Mouse (Mus musculus) embryonic facial prominence, embryonic 12.5 days (tissue): Measurements from ENCODE around the gene Rnaseh2a. TPM values are rescaled to one million over a fixed set of nuclear protein-coding genes. Genes with fewer than 3 reads are reported as not detected.
A peak's percentile ranks its signal among the peaks of the same experiment; 100 is the strongest.

Experiments
- ATAC-seq: fragments of 200-750 bp; cut with Nextera tagmentation; 2 replicates; pipeline ENCODE4 v1.8.0; 2017; ENCODE audit not compliant: insufficient number of reproducible peaks, insufficient read depth, low FRiP score, low TSS enrichment
- H3K27ac ChIP-seq: fragments of 300-500 bp; sonication (generic); 2 replicates; pipeline ENCODE4 v1.5.1; 2016; ENCODE audit warnings: mild to moderate bottlenecking
- H3K27me3 ChIP-seq: fragments of 300-500 bp; sonication (generic); 2 replicates; pipeline ENCODE4 v1.6.1; 2016; ENCODE audit warnings: mild to moderate bottlenecking, moderate library complexity
- H3K36me3 ChIP-seq: fragments of 300-500 bp; sonication (generic); 2 replicates; pipeline ENCODE4 v1.6.1; 2016; ENCODE audit warnings: mild to moderate bottlenecking
- H3K4me1 ChIP-seq: fragments of 300-500 bp; sonication (generic); 2 replicates; pipeline ENCODE4 v1.6.1; 2016
- H3K4me2 ChIP-seq: fragments of 300-500 bp; sonication (generic); replicated peaks from 2 replicates; pipeline ENCODE4 v1.6.1; 2016; ENCODE audit warnings: mild to moderate bottlenecking, moderate library complexity
- H3K4me3 ChIP-seq: fragments of 300-500 bp; sonication (generic); 2 replicates; pipeline ENCODE4 v1.5.1; 2016; ENCODE audit warnings: mild to moderate bottlenecking
- H3K9ac ChIP-seq: fragments of 300-500 bp; sonication (generic); 2 replicates; pipeline ENCODE4 v1.6.1; 2016; ENCODE audit warnings: mild to moderate bottlenecking, moderate library complexity
- H3K9me3 ChIP-seq: fragments of 300-500 bp; sonication (generic); 2 replicates; pipeline ENCODE4 v1.6.1; 2016; ENCODE audit warnings: mild to moderate bottlenecking, moderate library complexity
- WGBS: fragments of 180-500 bp; shearing (Covaris S2); methylation state at CpG from one replicate; pipeline ENCODE4 v1.1.7; 2016; 5-methylcytosine and 5-hydroxymethylcytosine counted together
- polyA plus RNA-seq: library from polyadenylated mRNA; unstranded; fragments of >200 nt; fragmentation: Nextera tagmentation; extraction: Ambion mirVana; gene quantifications from 2 replicates; pipeline ENCODE4 v1.2.1, GENCODE M21; 2016

The Rnaseh2a gene
- polyA plus RNA-seq, 1 experiment from 2014 or later: 104 TPM

GRCm38 (mm10) chr8:84982499-84983011, 13.0 kb upstream of the Rnaseh2a start:
- Histone ChIP-seq H3K9ac (no peak overlapping the region), H3K36me3 (no peaks in the 10 kb centered on the region), H3K4me3 (no peak overlapping the region), H3K4me1 (peaks cover 63% of the 10 kb centered on the region), H3K4me2 (no peak overlapping the region), H3K9me3 (no peaks in the 10 kb centered on the region), H3K27me3 (peaks cover 39% of the 10 kb centered on the region), H3K27ac (no peak overlapping the region)
- no peak for ATAC-seq
- 63% methylated on average over 3 of the region's 3 CpGs for WGBS

GRCm38 (mm10) chr8:84981644-84982498, 12.3 kb upstream of the Rnaseh2a start:
- H3K4me3 ChIP-seq: no peak overlapping the region
- peaks cover 46% of the 10 kb centered on the region for H3K27me3 ChIP-seq
- H3K9me3 ChIP-seq: no peaks in the 10 kb centered on the region
- no peaks in the 10 kb centered on the region for H3K36me3 ChIP-seq
- WGBS: 73% methylated on average over 14 of the region's 15 CpGs
- ATAC-seq: no peak
- H3K9ac ChIP-seq: no peak overlapping the region
- no peak overlapping the region; the same call in 1 of the 2 replicates for H3K4me2 ChIP-seq
- peaks cover 68% of the 10 kb centered on the region for H3K4me1 ChIP-seq
- no peak overlapping the region for H3K27ac ChIP-seq

GRCm38 (mm10) chr8:84980622-84981358, 11.2 kb upstream of the Rnaseh2a start:
- Histone ChIP-seq H3K36me3 (no peaks in the 10 kb centered on the region), H3K27ac (peak overlapping the region; percentile 60), H3K9ac (no peak overlapping the region), H3K9me3 (no peaks in the 10 kb centered on the region), H3K4me1 (peaks cover 68% of the 10 kb centered on the region), H3K4me2 (peak overlapping the region; percentile 98), H3K27me3 (peaks cover 39% of the 10 kb centered on the region), H3K4me3 (peak overlapping the region; percentile 34; the same call in 1 of the 2 replicates)
- 26% methylated on average over 11 of the region's 11 CpGs for WGBS
- no peak for ATAC-seq

GRCm38 (mm10) chr8:84979599-84980421, 10.2 kb upstream of the Rnaseh2a start:
- Histone ChIP-seq H3K36me3 (no peaks in the 10 kb centered on the region), H3K4me1 (peaks cover 64% of the 10 kb centered on the region), H3K4me3 (peak overlapping the region; percentile 34), H3K9me3 (no peaks in the 10 kb centered on the region), H3K4me2 (peak overlapping the region; percentile 98), H3K27ac (peak overlapping the region; percentile 60; the same call in 1 of the 2 replicates), H3K9ac (peak overlapping the region; percentile 27; the same call in 1 of the 2 replicates), H3K27me3 (peaks cover 36% of the 10 kb centered on the region)
- ATAC-seq: peak; percentile 50
- WGBS: 2% methylated on average over 42 of the region's 42 CpGs

- no peak for ATAC-seq
- Histone ChIP-seq H3K9me3 (no peaks in the 10 kb centered on the region), H3K27me3 (peaks cover 33% of the 10 kb centered on the region), H3K4me2 (peak within 1 kb of the TSS; percentile 98), H3K9ac (peak within 1 kb of the TSS; percentile 53), H3K36me3 (peaks cover 6% of the 10 kb centered on the region), H3K4me3 (peak within 1 kb of the TSS; percentile 50), H3K27ac (peak within 1 kb of the TSS; percentile 54; the same call in 1 of the 2 replicates), H3K4me1 (peaks cover 56% of the 10 kb centered on the region)
- under 1% methylated on average over 63 of the region's 63 CpGs for WGBS
Observed at GRCm38 (mm10) chr8:84978248-84978940, 8.8 kb upstream of the Rnaseh2a start, which contains the start of gene Junb. Junb (minus strand) TSS chr8:84978718.

DNA sequence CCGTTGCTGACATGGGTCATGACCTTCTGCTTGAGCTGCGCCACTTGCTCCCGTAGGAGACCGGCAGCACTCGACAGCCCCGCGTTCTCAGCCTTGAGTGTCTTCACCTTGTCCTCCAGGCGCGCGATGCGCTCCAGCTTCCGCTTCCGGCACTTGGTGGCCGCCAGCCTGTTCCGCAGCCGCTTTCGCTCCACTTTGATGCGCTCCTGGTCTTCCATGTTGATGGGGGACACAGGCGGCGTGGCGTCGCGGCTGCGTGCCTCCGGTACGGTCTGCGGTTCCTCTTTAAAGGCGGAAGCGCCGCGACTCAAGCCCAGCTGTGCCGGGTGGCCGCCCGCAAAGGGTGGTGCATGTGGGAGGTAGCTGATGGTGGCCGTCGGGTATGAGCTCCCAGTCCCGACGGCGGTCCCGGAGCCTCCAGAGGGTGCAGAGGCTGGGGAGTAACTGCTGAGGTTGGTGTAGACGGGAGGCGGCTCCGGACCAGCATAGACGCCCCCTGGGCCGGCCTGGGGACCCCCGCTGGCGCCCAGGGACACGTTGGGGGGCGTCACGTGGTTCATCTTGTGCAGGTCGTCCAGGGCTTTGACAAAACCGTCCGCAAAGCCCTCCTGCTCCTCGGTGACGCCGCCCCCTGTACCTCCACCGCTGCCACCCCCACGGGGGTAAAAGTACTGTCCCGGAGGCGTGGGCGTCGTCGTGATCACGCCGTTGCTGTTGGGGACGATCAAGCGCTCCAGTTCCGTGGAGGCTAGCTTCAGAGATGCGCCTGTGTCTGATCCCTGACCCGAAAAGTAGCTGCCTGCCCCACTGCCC, 8.1 kb upstream of the Rnaseh2a start:
- Histone ChIP-seq H3K27ac (peak overlapping the region; percentile 54; the same call in 1 of the 2 replicates), H3K4me2 (peak overlapping the region; percentile 98), H3K27me3 (peaks cover 33% of the 10 kb centered on the region), H3K4me1 (peaks cover 56% of the 10 kb centered on the region), H3K9ac (peak overlapping the region; percentile 53), H3K9me3 (no peaks in the 10 kb centered on the region), H3K36me3 (peaks cover 13% of the 10 kb centered on the region), H3K4me3 (peak overlapping the region; percentile 50)
- 1% methylated on average over 70 of the region's 70 CpGs for WGBS
- ATAC-seq: no peak

- 3% methylated on average over 25 of the region's 25 CpGs for WGBS
- no peak for ATAC-seq
- 0 out of 2 replicates have a peak overlapping the region, but pooled peaks have one; percentile 54 for H3K27ac ChIP-seq
Observed at GRCm38 (mm10) chr8:84976763-84977434, 7.3 kb upstream of the Rnaseh2a start.

DNA sequence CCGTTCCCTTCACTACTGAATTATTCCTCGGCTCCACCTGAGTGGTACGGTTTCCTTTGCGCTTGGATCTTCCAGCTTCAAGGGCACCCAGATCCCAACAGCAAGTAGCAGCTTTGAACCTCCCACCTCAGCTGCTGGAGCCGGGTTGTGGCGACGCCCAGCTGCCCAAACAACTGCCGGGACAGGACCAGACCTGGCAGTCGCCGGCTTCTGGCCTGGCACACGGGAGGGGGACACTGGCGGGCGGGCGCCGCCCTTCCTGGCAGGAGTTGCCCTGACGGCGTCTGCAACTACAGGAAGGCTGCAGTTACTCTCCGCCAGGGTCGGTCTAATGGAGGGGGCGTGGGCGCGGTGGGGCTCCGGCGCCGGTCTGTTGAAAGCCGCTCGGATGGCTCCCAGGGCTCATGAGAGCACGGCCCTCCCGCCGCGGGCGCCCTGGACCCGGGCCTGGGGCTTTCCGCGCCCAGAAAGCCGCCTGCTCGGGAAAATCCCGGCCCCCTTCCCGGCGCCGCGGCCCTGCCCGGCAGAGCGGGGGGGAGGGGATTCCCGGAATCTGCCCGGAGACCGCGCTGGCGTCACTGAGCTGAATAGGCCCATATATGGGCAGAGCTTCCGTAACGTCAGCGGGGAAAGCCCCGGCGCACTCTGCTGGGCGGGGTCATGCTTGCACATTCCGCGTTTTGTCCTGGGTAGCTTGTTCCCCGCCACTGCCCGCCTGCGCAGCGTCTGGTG, 6.6 kb upstream of the Rnaseh2a start:
- peaks cover 52% of the 10 kb centered on the region for H3K4me1 ChIP-seq
- peaks cover 27% of the 10 kb centered on the region for H3K36me3 ChIP-seq
- peaks cover 33% of the 10 kb centered on the region for H3K27me3 ChIP-seq
- peak overlapping the region; percentile 98 for H3K4me2 ChIP-seq
- under 1% methylated on average over 61 of the region's 61 CpGs for WGBS
- H3K9me3 ChIP-seq: no peaks in the 10 kb centered on the region
- ATAC-seq: peak; percentile 50
- peak overlapping the region; percentile 50 for H3K4me3 ChIP-seq
- peak overlapping the region; percentile 49 for H3K9ac ChIP-seq
- peak overlapping the region; percentile 70 for H3K27ac ChIP-seq

More at GRCm38 (mm10) chr8:84976763-84977434, 7.3 kb upstream of the Rnaseh2a start:
- peak overlapping the region; percentile 50 for H3K4me3 ChIP-seq
- peak overlapping the region; percentile 98 for H3K4me2 ChIP-seq
- H3K27me3 ChIP-seq: peaks cover 33% of the 10 kb centered on the region
- peak overlapping the region; percentile 53; the same call in 1 of the 2 replicates for H3K9ac ChIP-seq
- H3K36me3 ChIP-seq: peaks cover 20% of the 10 kb centered on the region
- no peaks in the 10 kb centered on the region for H3K9me3 ChIP-seq
- H3K4me1 ChIP-seq: peaks cover 55% of the 10 kb centered on the region

GRCm38 (mm10) chr8:84975434-84975833, 5.9 kb upstream of the Rnaseh2a start:
- no peaks in the 10 kb centered on the region for H3K9me3 ChIP-seq
- peak overlapping the region; percentile 70; the same call in 1 of the 2 replicates for H3K27ac ChIP-seq
- no peak overlapping the region; the same call in 1 of the 2 replicates for H3K9ac ChIP-seq
- peak overlapping the region; percentile 98 for H3K4me2 ChIP-seq
- H3K36me3 ChIP-seq: peaks cover 35% of the 10 kb centered on the region
- 32% methylated on average over 7 of the region's 7 CpGs for WGBS
- peak overlapping the region; percentile 50 for H3K4me3 ChIP-seq
- peaks cover 31% of the 10 kb centered on the region for H3K27me3 ChIP-seq
- ATAC-seq: no peak
- H3K4me1 ChIP-seq: peaks cover 52% of the 10 kb centered on the region
